Mouse (Mus musculus): ENCODE results near the gene Ablim1. TPM values are rescaled to one million over a fixed set of nuclear protein-coding genes. Genes with fewer than 3 reads are reported as not detected.
A peak's percentile ranks its signal among the peaks of the same experiment; 100 is the strongest.

Gene Ablim1
- polyA plus RNA-seq, 1 experiment from 2014 or later = 16.4 TPM

DNA sequence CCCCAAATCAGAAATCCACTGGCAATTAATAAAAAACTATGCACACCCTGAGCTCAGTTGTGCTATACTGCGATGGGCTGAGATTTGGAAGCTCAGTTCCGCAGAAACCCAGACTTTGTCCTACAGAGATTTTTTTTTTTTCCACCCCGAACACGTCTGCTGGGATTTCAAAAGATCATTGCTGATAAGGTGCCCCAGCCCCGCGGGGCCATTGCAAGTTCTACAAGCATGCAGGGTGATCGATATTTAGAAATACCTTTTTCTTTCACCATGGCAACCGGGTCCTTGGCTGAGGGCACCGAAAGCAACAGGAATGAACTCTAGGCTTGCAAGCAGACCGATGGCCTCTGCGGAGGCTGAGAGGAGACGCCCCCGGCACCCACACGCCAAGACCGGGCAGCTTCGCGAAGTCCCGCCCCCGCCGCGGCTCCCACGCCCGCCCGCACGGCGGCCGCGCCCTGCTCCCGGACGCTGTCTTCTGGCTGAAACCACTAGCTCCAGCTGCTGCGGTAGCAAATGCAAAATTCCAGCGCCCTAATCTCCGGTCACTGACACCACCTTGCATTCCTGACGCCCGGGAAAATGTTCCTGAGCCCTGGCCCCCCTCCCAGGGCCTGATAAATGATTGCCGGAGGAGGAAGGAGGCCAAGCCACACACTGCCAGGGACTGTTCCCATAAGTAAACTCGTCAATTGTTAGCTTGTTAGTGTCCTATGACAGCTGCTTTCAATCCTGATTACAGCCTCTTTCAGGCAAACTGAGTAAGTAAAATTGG is 117.5 kb downstream of the Ablim1 start:
- Histone ChIP-seq H3K36me3 (no peaks in the 10 kb centered on the region), H3K4me3 (peak overlapping the region; percentile 57), H3K27ac (no peak overlapping the region), H3K27me3 (ENCODE audit: low read depth, poor library complexity, severe bottlenecking) (peaks cover 58% of the 10 kb centered on the region), H3K4me1 (peaks cover 36% of the 10 kb centered on the region), H3K9me3 (replicated peaks) (no peaks in the 10 kb centered on the region)
- peak; percentile 68 for DNase-seq (ENCODE audit: low spot score)
- WGBS = 5% methylated on average over 37 of the region's 37 CpGs

DNA sequence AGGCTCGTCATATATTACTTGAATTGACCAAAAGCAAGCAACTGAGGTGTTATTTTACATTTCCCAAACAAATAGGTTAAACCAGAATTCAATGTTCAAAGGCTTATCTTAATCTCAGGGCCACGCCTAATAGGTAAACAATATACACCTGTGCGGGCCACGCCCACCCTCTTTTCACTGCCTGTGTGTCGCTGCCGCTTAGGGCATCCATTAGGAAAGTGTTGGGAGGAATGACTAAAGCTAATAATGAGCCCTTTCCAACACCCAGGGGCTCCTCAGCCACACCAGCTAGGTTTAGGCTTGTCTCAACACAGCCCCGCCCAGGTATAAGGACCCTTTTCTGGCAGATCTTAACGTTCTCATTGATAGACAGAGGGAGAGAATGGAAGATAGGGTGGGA is 118.1 kb downstream of the Ablim1 start:
- peaks cover 36% of the 10 kb centered on the region for H3K4me1 ChIP-seq
- H3K36me3 ChIP-seq = no peaks in the 10 kb centered on the region
- peak overlapping the region; percentile 57 for H3K4me3 ChIP-seq
- H3K27me3 ChIP-seq (ENCODE audit: low read depth, poor library complexity, severe bottlenecking) = peaks cover 58% of the 10 kb centered on the region
- 51% methylated on average over 8 of the region's 8 CpGs for WGBS
- no peak overlapping the region for H3K27ac ChIP-seq
- DNase-seq (ENCODE audit: low spot score) = no peak
- no peaks in the 10 kb centered on the region for H3K9me3 ChIP-seq (replicated peaks)

DNA sequence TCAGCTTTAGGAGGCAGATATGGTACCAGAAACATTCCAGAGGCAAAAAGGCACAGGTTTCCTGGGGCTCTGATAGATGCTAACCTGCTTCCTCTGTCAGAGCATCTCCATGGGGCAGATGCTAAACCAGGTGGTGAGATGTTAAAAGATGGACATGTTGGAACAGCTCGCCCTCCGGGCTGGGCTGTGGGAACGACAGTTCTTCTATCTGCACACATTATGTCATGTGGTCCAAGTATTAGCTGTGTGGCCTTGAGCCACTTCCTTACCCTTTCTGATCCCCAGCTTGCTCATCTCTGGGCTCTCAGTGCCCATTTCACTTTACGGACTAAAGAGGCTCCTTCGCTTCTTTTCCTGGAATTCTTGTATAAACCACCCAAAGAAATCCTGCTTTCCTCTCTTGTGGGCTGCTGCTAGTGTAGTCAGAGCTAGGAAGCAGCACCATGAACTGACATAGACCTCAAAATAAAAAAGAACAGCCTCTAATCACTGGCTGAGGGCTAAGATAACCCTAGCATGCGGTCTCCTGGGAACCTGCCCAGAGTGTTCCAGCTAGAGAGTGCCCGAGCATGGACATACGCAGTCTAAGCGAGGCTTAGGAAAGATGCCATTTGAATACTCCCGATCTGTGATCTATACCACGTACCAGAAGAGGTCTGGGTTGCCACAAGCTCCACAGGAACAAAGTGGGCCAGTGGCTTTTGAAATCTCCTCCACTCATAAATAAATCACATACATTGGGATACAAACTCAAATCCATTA is 119.4 kb downstream of the Ablim1 start:
- peaks cover 33% of the 10 kb centered on the region for H3K4me1 ChIP-seq
- H3K27ac ChIP-seq = no peak overlapping the region
- peaks cover 58% of the 10 kb centered on the region for H3K27me3 ChIP-seq (ENCODE audit: low read depth, poor library complexity, severe bottlenecking)
- H3K36me3 ChIP-seq = no peaks in the 10 kb centered on the region
- no peak overlapping the region for H3K4me3 ChIP-seq
- no peak for DNase-seq (ENCODE audit: low spot score)
- no peaks in the 10 kb centered on the region for H3K9me3 ChIP-seq (replicated peaks)
- 84% methylated on average over 11 of the region's 11 CpGs for WGBS

DNA sequence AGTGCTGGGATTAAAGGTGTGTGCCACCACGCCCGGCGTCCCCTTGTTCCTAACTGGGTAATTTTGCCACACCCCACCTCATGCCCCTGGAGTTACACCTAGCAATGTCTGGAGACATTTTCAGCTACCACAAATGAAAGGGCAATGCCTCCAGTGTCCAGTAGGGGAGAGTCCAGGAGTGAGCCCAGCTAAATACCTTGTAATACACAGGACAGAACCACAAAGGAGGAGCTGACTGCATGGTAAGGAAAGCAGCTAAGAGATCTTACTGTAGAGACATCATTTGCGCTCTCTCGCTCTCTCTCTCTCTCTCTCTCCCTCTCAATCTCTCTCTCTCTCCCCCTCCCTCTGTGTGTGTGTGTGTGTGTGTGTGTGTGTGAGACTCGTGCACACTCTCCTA is 120.8 kb downstream of the Ablim1 start:
- DNase-seq (ENCODE audit: low spot score) = no peak
- Histone ChIP-seq H3K27me3 (ENCODE audit: low read depth, poor library complexity, severe bottlenecking) (peaks cover 49% of the 10 kb centered on the region), H3K36me3 (no peaks in the 10 kb centered on the region), H3K9me3 (replicated peaks) (no peaks in the 10 kb centered on the region), H3K27ac (no peak overlapping the region), H3K4me3 (no peak overlapping the region), H3K4me1 (peaks cover 23% of the 10 kb centered on the region)
- 85% methylated on average over 6 of the region's 6 CpGs for WGBS

DNA sequence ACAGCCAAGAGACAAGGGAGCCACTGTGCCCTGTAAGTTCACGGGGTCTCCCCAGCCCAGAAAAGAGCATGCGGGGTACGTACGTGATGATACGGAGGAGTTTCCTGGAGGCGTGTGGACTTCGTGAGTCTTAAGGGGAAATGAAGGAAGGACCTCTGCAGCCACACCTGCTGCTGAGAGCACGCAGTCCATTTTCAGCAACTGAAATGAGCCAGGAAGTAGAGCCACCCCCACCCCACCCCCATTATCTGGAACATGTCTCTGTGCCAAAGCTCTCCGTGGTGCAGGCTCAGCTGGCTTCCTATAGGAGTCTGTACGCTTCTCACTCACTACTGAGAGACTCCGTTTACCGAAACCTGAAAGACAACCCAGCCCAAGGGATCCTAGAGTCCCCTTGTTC is 121.3 kb downstream of the Ablim1 start:
- H3K9me3 ChIP-seq (replicated peaks) = no peaks in the 10 kb centered on the region
- H3K4me1 ChIP-seq = peaks cover 18% of the 10 kb centered on the region
- no peak overlapping the region for H3K27ac ChIP-seq
- DNase-seq (ENCODE audit: low spot score) = no peak
- no peak overlapping the region for H3K4me3 ChIP-seq
- H3K36me3 ChIP-seq = no peaks in the 10 kb centered on the region
- peaks cover 44% of the 10 kb centered on the region for H3K27me3 ChIP-seq (ENCODE audit: low read depth, poor library complexity, severe bottlenecking)
- WGBS = 93% methylated on average over 12 of the region's 12 CpGs

DNA sequence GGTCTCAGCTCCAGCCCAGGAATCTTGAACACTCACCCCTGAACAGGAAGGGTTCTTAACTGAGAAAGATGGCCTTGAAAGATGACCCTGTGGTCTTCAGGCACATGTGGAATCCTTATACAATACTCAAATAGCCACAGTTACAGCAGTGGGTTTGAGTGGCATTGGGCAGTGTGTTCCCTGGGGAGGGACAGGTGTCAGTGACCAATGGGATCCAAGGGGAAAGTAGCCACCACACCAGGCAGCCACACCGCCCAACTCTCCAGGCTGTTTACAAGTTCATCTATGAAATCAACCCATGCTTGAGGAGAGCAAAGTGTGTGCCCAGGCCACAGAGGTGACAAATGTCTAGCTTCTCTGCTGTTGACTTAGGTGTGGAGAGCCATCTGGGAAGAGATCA is 123.6 kb downstream of the Ablim1 start:
- WGBS = 88% methylated on average over 1 of the region's 1 CpGs
- no peaks in the 10 kb centered on the region for H3K36me3 ChIP-seq
- H3K27me3 ChIP-seq (ENCODE audit: low read depth, poor library complexity, severe bottlenecking) = peaks cover 21% of the 10 kb centered on the region
- H3K9me3 ChIP-seq (replicated peaks) = no peaks in the 10 kb centered on the region
- H3K4me3 ChIP-seq = no peak overlapping the region
- DNase-seq (ENCODE audit: low spot score) = no peak
- H3K4me1 ChIP-seq = no peaks in the 10 kb centered on the region
- no peak overlapping the region for H3K27ac ChIP-seq

DNA sequence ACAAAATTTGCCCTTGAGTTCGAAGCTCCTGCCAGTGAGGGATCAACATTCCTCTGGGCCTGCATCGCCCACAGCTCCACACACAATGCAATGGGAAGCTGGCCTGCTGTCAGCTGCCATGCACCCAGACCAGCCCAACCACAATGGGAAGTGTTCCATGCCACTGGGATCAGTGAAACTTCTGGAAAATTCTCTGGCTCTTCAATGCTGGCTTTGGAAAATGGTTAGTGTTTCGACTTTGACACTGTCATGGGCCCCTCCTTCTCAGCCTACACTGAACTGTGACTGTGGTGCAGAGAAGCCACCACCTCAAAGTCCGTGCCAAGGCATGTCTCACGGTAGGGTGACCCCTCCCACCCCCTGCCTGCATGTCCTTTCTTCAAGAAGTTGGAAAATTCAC is 125.3 kb downstream of the Ablim1 start:
- peaks cover 4% of the 10 kb centered on the region; the same call in 1 of the 2 replicates for H3K27me3 ChIP-seq (ENCODE audit: low read depth, poor library complexity, severe bottlenecking)
- no peaks in the 10 kb centered on the region for H3K4me1 ChIP-seq
- no peak overlapping the region for H3K4me3 ChIP-seq
- H3K9me3 ChIP-seq (replicated peaks) = no peaks in the 10 kb centered on the region
- WGBS = 78% methylated on average over 5 of the region's 5 CpGs
- H3K27ac ChIP-seq = no peak overlapping the region
- no peaks in the 10 kb centered on the region for H3K36me3 ChIP-seq
- no peak for DNase-seq (ENCODE audit: low spot score)

DNA sequence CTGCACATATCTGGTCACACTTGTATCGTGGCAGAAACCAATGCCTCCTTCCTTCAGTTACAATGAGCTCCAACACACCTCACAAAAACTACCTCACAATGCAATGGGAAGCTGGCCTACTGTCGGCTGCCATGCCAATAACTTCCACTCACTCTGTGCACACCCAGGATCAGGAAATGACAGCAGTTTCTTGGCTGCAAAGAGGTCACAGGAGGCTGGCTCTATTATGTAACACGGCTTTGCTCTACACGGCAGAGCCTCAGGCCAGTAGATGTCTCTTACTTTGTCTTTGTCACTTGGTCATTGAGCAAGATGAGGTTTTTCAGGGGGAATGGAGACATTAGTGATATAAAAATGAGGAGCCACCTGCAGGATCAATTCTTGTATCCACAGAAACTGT is 126.2 kb downstream of the Ablim1 start:
- no peak overlapping the region for H3K4me3 ChIP-seq
- no peaks in the 10 kb centered on the region for H3K4me1 ChIP-seq
- H3K27me3 ChIP-seq (ENCODE audit: low read depth, poor library complexity, severe bottlenecking) = no peaks in the 10 kb centered on the region
- H3K9me3 ChIP-seq (replicated peaks) = no peaks in the 10 kb centered on the region
- DNase-seq (ENCODE audit: low spot score) = no peak
- no peaks in the 10 kb centered on the region for H3K36me3 ChIP-seq
- 88% methylated on average over 4 of the region's 4 CpGs for WGBS
- no peak overlapping the region for H3K27ac ChIP-seq

DNA sequence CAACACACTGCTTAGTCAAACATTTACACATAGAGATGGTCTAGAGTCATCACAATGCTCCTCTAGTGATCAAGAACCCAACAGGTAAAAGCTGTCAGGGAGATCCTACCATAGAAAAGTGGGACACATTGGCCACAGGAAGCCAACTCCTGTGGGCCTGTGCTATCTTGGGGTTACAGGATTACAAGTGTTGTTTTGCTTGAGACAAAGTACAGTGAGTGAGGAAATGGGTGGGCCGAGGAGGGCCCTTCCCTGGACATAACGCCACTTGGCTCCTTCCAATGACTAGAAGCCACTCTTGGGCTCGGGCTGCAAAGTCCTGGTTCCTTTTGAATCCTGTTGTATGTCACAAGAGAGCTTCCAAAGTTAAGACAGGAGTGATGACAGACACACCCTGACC is 129.7 kb downstream of the Ablim1 start:
- H3K27ac ChIP-seq = no peak overlapping the region
- H3K36me3 ChIP-seq = no peaks in the 10 kb centered on the region
- DNase-seq (ENCODE audit: low spot score) = no peak
- WGBS = 87% methylated on average over 3 of the region's 3 CpGs
- H3K4me1 ChIP-seq = peaks cover 20% of the 10 kb centered on the region
- H3K27me3 ChIP-seq (ENCODE audit: low read depth, poor library complexity, severe bottlenecking) = no peaks in the 10 kb centered on the region
- no peak overlapping the region for H3K4me3 ChIP-seq
- no peaks in the 10 kb centered on the region for H3K9me3 ChIP-seq (replicated peaks)

DNA sequence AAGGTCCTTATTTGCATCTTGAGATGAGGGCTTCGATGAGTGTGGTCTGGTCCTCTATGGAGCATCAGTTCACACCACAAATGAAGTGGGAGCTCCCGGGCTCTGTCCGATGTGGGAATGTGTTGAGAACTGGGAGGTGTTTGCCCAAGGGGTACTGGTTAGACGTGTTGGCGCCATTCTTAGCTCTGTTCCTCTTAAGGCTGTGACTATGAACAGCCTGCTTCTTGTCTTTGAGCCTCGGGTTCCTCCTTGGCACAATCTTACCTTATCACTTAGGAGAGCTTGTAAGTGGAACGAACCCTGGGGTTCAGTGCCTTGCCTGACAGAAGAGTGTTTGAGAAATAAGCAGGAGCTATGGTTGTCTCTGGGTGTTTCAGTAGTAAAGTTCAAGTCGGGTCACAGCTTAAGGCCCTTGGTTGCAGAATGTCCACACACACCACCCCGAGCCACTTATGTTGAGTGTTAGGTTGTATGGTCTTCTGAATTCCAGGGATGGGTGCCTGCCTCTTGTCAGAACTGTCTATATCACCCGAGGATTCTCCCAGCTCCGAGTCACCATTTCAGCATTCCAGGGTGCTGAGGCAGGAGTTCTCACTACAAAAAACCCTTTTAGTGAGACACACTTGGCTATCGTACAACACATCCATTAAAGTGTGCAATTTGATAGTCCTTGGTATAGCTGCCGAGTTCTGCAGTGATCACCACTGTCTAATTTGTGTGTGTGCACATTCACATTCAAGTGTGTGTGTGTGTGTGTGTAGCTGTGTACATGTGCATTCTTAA is 131.6 kb downstream of the Ablim1 start:
- Histone ChIP-seq H3K27me3 (ENCODE audit: low read depth, poor library complexity, severe bottlenecking) (no peaks in the 10 kb centered on the region), H3K27ac (no peak overlapping the region), H3K36me3 (no peaks in the 10 kb centered on the region), H3K9me3 (replicated peaks) (no peaks in the 10 kb centered on the region), H3K4me3 (no peak overlapping the region), H3K4me1 (peaks cover 38% of the 10 kb centered on the region)
- 90% methylated on average over 13 of the region's 13 CpGs for WGBS
- no peak for DNase-seq (ENCODE audit: low spot score)

DNA sequence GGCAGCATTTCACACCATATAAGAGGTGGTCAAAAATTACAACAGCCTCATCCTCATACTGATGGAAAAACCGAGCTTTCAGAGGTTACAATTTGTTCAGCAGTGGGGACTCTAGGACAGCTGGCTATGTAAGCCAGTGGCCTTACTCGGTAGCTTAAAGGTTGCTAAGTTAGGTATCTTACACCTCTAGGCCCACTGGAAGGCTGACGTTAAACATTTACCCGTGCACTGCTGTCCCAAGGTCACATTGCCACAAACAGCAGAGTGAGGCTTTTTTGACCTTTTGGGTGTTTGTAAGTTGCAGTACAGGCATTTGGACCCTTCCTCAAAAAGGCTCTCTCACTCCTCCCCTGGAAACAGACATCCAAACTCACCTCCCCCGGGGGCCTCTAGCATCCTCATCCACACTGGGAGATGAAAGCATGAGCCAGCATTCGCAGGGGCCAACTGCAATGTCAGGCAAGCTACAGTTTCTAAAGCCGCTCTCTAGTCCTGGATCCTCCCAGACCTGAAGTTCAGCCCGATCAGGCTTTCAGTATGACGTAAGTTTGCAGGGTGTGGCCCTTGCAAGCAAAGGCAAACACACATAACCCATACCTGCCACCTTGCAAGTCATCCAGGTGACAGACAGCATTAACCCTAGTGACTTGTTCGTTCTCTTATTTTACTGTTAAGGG is 132.7 kb downstream of the Ablim1 start:
- H3K36me3 ChIP-seq = no peaks in the 10 kb centered on the region
- no peak for DNase-seq (ENCODE audit: low spot score)
- peaks cover 45% of the 10 kb centered on the region for H3K4me1 ChIP-seq
- no peak overlapping the region for H3K4me3 ChIP-seq
- H3K27me3 ChIP-seq (ENCODE audit: low read depth, poor library complexity, severe bottlenecking) = no peaks in the 10 kb centered on the region
- WGBS = 93% methylated on average over 10 of the region's 10 CpGs
- H3K9me3 ChIP-seq (replicated peaks) = no peaks in the 10 kb centered on the region
- H3K27ac ChIP-seq = peak overlapping the region; percentile 70; the same call in 1 of the 2 replicates

DNA sequence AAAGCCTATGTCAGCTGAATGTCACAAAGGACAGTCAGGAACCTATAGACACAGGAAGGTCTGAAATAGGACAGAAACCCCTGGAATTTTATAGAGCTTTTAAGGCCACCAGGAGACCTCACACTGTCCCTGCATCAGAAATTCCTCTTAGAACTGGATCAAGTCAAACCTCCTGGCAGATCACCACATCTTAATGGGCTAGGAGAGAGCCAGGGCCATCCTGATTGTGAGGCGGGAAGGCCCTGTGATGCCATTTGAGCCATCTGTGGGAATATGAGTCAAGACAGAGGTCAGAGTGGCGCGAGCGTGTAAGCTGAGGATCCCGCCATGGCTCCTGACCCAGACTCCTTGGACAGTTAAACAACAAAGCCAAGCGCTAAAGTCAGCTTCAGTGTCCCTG is 133.4 kb downstream of the Ablim1 start:
- no peaks in the 10 kb centered on the region for H3K9me3 ChIP-seq (replicated peaks)
- H3K27me3 ChIP-seq (ENCODE audit: low read depth, poor library complexity, severe bottlenecking) = no peaks in the 10 kb centered on the region
- H3K4me1 ChIP-seq = peaks cover 45% of the 10 kb centered on the region
- 91% methylated on average over 6 of the region's 6 CpGs for WGBS
- no peak overlapping the region for H3K4me3 ChIP-seq
- no peaks in the 10 kb centered on the region for H3K36me3 ChIP-seq
- DNase-seq (ENCODE audit: low spot score) = no peak
- H3K27ac ChIP-seq = peak overlapping the region; percentile 70

All from limb, embryonic 10.5 days (tissue).